Mouse (Mus musculus): ENCODE data around the gene Pla2g2d. TPM values are rescaled to one million over a fixed set of nuclear protein-coding genes. Genes with fewer than 3 reads are reported as not detected.

Gene Pla2g2d
- 7.6 and 13.3 TPM in 2 replicates for polyA plus RNA-seq (2012; rRNA removed; ENCODE audit: low replicate concordance)

GRCm38 (mm10) chr4:138775435-138775834, at the start of gene Pla2g2d:
Pla2g2d (plus strand) TSS chr4:138775735.

GRCm38 (mm10) chr4:138737031-138737430, 38.5 kb upstream of the Pla2g2d start, which contains the start of gene Ubxn10:
Ubxn10 (minus strand) TSS chr4:138737167.

GRCm38 (mm10) chr4:138757416-138757815, 18.1 kb upstream of the Pla2g2d start, which contains the start of gene Pla2g2f:
Pla2g2f (minus strand) TSS chr4:138757626.

Other genes starting within 250 kb of the Pla2g2d start
- not detected in 2 replicates for gene Vwa5b1, start 139.9 kb upstream of the Pla2g2d start, polyA plus RNA-seq (2012; rRNA removed; ENCODE audit: low replicate concordance)
- 0.12 TPM in 1 of 2 replicates, not detected in the other for gene Pla2g2c, start 50.9 kb upstream of the Pla2g2d start, polyA plus RNA-seq (2012; rRNA removed; ENCODE audit: low replicate concordance)
- gene Ubxn10, start 38.6 kb upstream of the Pla2g2d start, polyA plus RNA-seq (2012; rRNA removed; ENCODE audit: low replicate concordance): 0.27 and 2.8 TPM in 2 replicates
- not detected in 2 replicates for gene Pla2g2f, start 18.1 kb upstream of the Pla2g2d start, polyA plus RNA-seq (2012; rRNA removed; ENCODE audit: low replicate concordance)
- gene Pla2g5, start 87.7 kb downstream of the Pla2g2d start, polyA plus RNA-seq (2012; rRNA removed; ENCODE audit: low replicate concordance): 5.8 and 11.2 TPM in 2 replicates
- gene Gm13030, start 98.2 kb downstream of the Pla2g2d start, polyA plus RNA-seq (2012; rRNA removed; ENCODE audit: low replicate concordance): 0.51 TPM in 1 of 2 replicates, not detected in the other
- 2.8 and 35.2 TPM in 2 replicates for gene Pla2g2e, start 102.2 kb downstream of the Pla2g2d start, polyA plus RNA-seq (2012; rRNA removed; ENCODE audit: low replicate concordance)
- 9.3 and 9.5 TPM in 2 replicates for gene Otud3, start 138.2 kb downstream of the Pla2g2d start, polyA plus RNA-seq (2012; rRNA removed; ENCODE audit: low replicate concordance)
- 0.09 and 1.5 TPM in 2 replicates for gene Rnf186, start 191.4 kb downstream of the Pla2g2d start, polyA plus RNA-seq (2012; rRNA removed; ENCODE audit: low replicate concordance)
- 12.7 and 15.2 TPM in 2 replicates for gene Tmco4, start 197.2 kb downstream of the Pla2g2d start, polyA plus RNA-seq (2012; rRNA removed; ENCODE audit: low replicate concordance)

Measured in subcutaneous adipose tissue, adult 2 months (tissue).